Mouse (Mus musculus) midbrain, embryonic 14.5 days (tissue): ENCODE data around the gene Ncr1. TPM values are rescaled to one million over a fixed set of nuclear protein-coding genes. Genes with fewer than 3 reads are reported as not detected.

Source experiments
- microRNA-seq: library from miRNA; unstranded; fragments of <30 nt; microRNA quantifications from one replicate; pipeline ENCODE4, GENCODE M21; 2016
- polyA plus RNA-seq: library from polyadenylated mRNA; unstranded; fragments of >200 nt; fragmentation: Nextera tagmentation; extraction: Ambion mirVana; gene quantifications from 2 replicates; pipeline ENCODE4 v1.2.1, GENCODE M21; 2014

The Ncr1 gene
- polyA plus RNA-seq, 1 experiment from 2014 or later, result not detected

Small RNA genes within 50 kb of the gene (microRNA-seq; reads per million reads assigned to microRNA genes)
- gene Gm24752, result not detected
- not detected for gene Gm25349

Other genes starting within 250 kb of the Ncr1 start
- 104 and 112 TPM in 2 replicates for gene Ttyh1, start 218.3 kb upstream of the Ncr1 start, polyA plus RNA-seq
- gene Leng8, start 200.7 kb upstream of the Ncr1 start, polyA plus RNA-seq, result 68.4 and 77.3 TPM in 2 replicates
- 3.4 and 4.8 TPM in 2 replicates for gene Leng9, start 187.3 kb upstream of the Ncr1 start, polyA plus RNA-seq
- 3.1 and 5.3 TPM in 2 replicates for gene Cdc42ep5, start 172.9 kb upstream of the Ncr1 start, polyA plus RNA-seq
- gene Lilra5, start 100.0 kb upstream of the Ncr1 start, polyA plus RNA-seq, result 0.20 TPM in 1 of 2 replicates, not detected in the other
- 0.14 TPM in 1 of 2 replicates, not detected in the other for gene Gp6, start 60.0 kb downstream of the Ncr1 start, polyA plus RNA-seq
- gene Rdh13, start 107.9 kb downstream of the Ncr1 start, polyA plus RNA-seq, result 35.5 and 43.1 TPM in 2 replicates
- 6.9 and 9.1 TPM in 2 replicates for gene Eps8l1, start 123.0 kb downstream of the Ncr1 start, polyA plus RNA-seq
- gene Ppp1r12c, start 164.0 kb downstream of the Ncr1 start, polyA plus RNA-seq, result 46.2 and 50.7 TPM in 2 replicates
- gene Tnnt1, start 178.7 kb downstream of the Ncr1 start, polyA plus RNA-seq, result 2.6 and 2.7 TPM in 2 replicates
- gene Tnni3, start 186.5 kb downstream of the Ncr1 start, polyA plus RNA-seq, result 1.5 and 2.0 TPM in 2 replicates
- 0.58 and 1.4 TPM in 2 replicates for gene Dnaaf3, start 194.7 kb downstream of the Ncr1 start, polyA plus RNA-seq
- gene Syt5, start 209.8 kb downstream of the Ncr1 start, polyA plus RNA-seq, result 106 and 143 TPM in 2 replicates